Mouse (Mus musculus) thymus, postnatal 0 days (tissue): ENCODE data around the gene Abhd15. TPM values are rescaled to one million over a fixed set of nuclear protein-coding genes. Genes with fewer than 3 reads are reported as not detected.

ENCODE experiments used
- DNase-seq: peaks from one replicate; pipeline ENCODE4 v3.0.0-alpha.2; 2015; ENCODE audit warnings: low spot score
- polyA plus RNA-seq: library from polyadenylated mRNA; unstranded; fragments of >200 nt; fragmentation: Nextera tagmentation; extraction: Ambion mirVana; gene quantifications from 2 replicates; pipeline ENCODE4 v1.2.1, GENCODE M21; 2015

Abhd15 gene
- 16.8 and 22.7 TPM in 2 replicates for polyA plus RNA-seq

DNA sequence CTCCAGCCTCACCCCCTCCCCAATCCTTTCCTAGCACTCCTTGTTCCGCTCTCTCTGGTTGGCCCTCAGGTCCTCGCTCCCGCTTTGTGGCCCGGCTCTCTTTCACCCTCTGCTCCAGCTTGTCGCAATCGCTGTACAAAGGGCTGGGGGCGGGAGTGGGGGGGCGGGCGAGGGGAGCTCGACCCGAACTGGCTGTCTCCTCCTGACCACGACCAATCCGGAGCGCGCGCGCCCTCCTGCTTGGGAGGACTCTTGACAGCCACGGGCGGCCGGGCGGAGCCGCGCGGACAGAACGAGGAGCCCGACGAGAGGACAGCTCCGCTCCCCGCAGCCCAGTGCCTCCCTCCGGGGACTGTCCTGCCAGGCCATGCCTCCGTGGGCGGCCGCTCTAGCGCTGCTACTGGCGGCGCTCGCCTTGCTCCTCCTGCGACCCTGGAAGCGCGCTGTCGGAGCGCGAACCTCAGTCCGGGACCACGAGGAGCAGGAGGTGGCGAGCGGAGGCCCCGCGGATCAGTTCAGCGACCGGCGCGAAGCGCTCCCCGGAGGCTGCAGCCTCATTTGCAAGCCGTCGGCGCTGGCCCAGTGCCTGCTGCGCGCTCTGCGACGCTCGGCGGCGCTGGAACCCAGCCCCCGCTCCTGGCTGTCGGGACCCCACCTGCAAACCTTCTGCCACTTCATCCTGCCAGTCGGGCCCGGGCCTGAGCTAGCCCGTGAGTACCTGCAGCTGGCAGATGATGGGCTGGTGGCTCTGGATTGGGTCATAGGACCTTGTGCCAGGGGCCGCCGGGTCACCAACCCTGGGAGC is at the start of gene Abhd15:
Gene Abhd15 (plus strand): TSS at position 290 of the 805 bp plus-strand sequence.
- DNase-seq = peak; percentile 77

DNA sequence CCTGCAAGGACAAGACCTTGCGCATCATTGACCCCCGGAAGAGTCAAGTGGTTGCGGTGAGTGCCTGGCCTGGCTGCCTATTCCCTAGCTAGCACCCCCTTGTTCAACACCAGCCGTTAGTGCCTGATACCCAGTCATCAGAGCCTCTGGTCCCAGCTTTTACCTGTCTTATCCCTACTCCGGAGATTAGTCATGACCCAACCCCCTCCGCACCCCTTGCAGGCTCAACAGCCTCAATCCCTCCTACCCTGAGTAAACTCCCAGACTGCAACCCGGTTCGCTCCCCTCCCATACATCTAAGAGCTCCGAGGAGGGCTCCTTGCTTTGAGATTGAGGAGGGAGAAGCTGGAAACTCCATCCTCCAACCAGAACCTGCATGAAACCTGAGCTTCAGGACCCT is 48.4 kb upstream of the Abhd15 start:
- no peak for DNase-seq

GRCm38 (mm10) chr11:77467157-77467556 is 47.8 kb upstream of the Abhd15 start:
- peak; percentile 84 for DNase-seq

DNA sequence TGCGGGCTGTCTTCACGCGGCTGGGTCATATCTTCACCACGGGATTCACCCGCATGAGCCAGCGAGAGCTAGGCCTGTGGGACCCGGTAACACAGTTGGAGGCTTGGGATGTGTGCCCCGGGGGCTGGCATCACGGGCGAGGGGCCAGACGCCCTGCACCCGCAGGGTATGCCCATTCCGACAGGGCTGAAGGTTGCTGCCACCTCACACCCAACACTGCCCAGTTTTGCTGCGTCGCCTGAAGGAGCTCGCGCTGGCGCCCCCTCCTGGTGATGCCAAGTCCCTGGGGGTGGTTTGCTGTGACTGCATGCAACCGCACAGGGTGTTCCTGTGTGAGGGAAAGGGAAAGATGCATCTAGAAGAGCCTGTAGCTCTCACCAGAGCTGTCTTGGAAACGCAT is 47.1 kb upstream of the Abhd15 start:
- peak; percentile 86 for DNase-seq

GRCm38 (mm10) chr11:77468397-77468796 is 46.5 kb upstream of the Abhd15 start:
- DNase-seq = no peak

DNA sequence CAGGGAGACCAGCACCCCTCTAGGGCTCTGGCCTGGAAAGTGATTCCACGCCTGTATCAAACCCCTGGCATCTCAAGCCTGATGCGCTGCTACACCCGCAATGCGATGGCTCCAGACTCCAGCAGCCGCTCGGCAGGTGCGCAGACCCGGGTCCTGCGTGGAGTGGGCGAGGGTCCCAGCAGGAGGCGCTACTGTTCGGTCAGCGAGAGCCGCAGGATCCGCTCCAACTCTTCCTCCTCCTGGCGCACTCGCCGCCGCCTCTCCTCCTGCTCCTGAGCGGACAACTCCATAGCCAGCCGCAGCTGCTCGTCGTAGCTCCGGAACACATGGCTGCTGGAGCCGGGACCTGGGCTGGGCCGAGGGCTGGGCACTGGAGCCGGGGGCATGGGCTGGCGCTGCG is 43.5 kb upstream of the Abhd15 start:
- DNase-seq = no peak

- DNase-seq = no peak
Observed at GRCm38 (mm10) chr11:77472775-77473174, 42.1 kb upstream of the Abhd15 start.

DNA sequence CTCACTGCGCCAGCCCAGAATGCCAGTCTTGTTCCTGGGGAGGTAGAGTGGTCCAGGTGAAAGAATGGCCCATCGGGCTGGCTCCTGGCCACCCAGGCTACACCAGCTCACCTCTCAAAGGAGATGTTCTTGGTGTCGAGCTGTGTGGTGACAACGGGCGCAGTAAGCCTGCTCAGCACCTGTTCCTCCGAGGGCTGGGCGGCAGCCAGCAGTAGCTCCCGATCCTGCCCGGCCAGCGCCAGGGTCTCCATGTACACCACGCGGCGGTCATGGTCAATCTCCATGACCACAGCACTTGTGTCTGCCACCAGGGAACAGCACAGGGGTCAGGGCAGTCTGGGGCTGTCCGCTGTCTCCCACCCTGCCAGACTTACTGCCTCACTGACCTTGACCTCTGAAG is 38.7 kb upstream of the Abhd15 start:
- DNase-seq = no peak

DNA sequence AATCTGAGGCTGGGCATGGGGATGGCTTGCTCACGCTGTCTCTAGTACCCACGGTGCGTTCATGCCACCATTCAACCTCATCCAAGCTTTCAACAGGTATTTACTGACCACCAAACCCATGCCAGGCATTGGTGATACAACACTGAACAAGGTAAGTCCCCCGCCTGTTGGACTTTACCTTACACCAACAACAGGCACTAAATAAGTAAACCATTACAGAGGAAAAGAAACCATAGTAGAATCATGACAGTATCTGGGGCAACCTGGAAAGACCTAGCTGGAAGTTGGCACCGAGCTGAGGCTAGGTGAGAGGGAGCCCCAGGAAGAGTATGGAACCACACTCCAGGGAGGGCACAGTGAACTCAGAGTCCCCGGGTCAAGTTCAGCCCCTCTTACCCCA is 38.0 kb upstream of the Abhd15 start:
- no peak for DNase-seq

GRCm38 (mm10) chr11:77483043-77483442 is 31.9 kb upstream of the Abhd15 start:
- DNase-seq = no peak

DNA sequence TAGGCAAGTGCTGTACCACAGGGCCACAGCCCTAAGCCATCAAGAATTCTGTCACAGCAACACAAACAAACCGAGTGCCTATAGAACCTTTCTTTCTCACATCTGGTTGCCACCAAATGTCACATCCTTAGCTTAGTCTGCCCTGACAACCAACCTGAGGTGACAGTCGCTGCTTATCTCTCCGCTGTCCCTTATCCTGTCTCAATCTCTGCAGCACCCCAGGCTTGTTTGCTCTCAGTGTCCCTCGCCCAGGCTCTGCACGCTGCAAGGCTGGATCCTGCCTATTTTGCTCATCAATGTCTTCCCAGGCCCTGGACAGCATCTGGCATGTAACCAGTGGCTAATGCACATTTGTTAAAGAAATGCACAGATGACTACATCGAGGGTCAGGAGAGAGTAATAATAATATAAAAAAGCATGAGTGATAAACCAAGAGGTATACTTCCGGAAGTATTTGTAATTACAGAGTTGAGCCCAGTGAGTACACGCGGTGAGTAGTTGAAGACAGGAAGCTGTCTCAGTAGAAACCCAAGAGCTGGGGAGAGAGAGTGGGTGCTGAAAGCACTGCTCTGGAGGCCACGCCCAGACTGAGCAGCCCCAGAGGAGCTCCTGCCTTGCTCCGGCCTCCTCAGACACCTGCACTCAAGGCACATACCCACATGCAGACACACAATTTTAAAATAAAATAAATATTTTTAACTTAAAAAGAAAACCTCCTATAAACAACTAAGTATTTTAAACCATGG is 31.2 kb upstream of the Abhd15 start:
- peak; percentile 77 for DNase-seq

DNA sequence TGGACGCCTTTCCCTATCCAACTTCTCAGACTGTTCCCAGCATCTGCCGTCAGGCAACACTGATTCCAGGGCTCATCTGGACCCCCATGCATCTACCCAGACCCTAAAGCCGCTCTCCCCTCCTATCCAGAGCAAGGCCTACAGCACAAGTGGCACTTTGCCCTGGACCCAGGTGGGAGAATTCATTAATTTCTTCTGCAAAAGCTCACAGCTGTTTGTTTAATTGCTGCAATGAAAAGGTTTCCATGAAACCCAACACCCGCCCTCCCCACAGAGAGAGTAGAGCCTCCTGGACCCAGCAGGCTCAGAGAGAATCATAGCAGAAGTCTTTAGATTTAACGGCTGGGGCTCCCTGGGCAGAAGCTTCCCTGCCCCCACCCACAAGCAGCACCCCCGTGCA is 29.7 kb upstream of the Abhd15 start:
- DNase-seq = no peak

GRCm38 (mm10) chr11:77486798-77487197 is 28.1 kb upstream of the Abhd15 start:
- DNase-seq = no peak

- peak; percentile 31 for DNase-seq
Observed at GRCm38 (mm10) chr11:77488771-77489581, 25.9 kb upstream of the Abhd15 start.

DNA sequence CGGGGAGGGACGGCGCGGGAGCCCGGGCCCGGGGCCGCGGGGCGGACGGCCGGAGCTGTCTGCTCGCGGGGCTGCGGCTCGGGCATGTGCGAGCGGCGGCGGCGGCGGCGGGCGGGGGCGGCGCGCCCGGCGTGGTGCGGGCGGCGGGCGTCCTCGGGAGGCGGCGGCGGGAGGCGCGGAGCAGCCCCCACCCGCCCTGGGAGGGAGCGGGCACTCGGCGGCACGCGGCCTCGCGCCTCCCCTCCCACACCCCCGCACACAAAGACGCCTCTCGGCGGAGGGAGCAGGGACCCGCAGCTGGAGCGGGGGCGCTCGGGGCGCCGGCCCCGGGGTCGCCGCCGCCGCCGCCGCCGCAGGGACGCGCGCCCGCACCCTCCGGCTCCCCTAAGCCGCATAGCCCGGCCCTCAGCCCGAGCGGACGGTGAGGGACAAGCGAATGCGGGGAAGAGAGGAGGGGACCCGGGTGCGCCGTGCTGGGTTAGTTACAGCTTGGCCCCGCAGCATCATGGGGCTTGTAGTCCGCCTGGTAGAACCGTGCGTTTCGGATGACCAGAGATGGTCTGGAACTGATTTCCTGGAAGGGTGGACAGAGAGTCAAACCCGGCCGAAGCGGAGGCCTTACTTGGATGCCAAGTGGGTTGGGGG is 25.2 kb upstream of the Abhd15 start, which contains the start of gene Ankrd13b:
Gene Ankrd13b (minus strand): TSS at position 88 of the 645 bp plus-strand sequence.
- peak; percentile 35 for DNase-seq

DNA sequence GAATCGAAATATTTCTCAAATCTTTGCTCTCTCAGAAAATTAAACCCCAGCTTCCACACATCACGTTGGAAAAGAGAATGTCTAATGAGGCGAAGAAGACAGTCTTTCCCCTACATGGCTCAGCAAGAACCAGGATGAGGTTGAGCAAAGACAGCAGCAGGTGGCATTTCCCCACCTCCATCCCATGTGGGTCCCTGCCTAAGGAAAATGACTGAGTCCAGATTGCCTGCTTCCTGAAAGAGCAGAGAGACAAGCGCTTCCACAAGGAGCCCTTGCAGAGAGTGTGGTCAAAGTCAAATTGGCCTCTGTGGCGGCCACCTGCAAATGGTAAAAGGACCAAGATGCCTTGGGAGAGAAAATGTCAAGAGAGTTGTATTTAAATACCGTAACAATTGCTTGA is 24.5 kb upstream of the Abhd15 start:
- no peak for DNase-seq

DNA sequence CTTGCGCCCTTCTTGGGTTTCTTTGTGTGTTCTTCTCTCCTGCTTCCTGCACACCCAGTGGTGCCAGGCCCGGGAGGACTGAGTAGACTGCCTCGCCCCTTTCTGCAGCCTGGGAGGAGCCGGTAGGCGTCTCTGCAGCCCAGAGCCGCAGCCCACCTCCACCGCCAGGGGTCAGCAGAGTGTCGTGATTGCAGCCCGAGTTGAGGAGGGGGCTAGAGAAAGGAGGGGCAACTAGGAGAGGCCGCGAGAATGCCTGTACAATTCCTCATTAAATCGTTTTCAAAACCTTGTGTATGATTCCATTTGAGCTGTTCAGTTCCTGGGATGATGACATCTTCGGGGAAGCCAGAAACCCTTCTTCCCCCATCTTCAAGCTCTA is 23.8 kb upstream of the Abhd15 start:
- peak; percentile 92 for DNase-seq

DNA sequence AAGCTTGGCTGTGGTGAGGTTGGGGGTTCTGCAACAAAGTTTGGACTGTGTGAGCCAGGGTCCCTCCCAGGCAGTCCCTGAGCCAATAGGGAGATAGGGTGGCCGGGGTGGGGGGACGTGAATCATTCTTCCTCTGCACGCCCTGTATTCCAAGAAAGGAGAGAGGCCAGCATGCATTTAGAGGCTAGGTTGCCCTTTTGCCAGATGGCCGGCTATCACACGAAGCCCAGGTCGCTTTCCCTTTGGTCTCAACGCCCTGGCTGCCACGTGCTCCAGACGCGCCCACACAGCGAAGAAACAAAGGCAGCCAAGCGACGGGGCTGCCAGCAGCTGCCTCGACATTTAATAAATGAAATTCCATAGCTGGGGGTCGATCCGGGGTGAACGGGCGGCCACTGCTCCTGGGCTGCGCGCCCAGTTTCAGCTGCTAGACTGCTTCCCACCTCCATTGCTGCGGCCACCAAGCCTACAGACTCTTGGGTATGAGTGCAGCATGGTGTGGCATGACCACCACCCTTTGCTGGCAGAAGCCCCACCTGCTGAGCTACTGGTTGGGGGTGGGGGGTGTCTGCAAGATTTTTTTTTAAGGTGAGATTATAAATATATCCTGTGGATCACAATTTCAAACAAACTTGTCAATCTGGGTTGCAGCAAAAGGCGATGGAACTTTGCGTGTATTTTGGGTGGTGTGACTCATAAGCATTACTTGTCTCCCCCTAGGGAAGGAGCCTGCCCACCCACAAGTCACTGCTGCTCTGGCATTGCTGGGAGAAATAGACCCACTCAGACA is 23.2 kb upstream of the Abhd15 start:
- no peak for DNase-seq

- peak; percentile 60 for DNase-seq
Observed at GRCm38 (mm10) chr11:77492311-77492871, 22.5 kb upstream of the Abhd15 start.

GRCm38 (mm10) chr11:77492911-77493332 is 22.0 kb upstream of the Abhd15 start:
- peak; percentile 92 for DNase-seq
